Mouse (Mus musculus): Measurements from ENCODE around the gene Top2b. TPM values are rescaled to one million over a fixed set of nuclear protein-coding genes. Genes with fewer than 3 reads are reported as not detected.

The Top2b gene
- total RNA-seq, 2 experiments from 2014 or later, result 99.8 to 107 TPM

DNA sequence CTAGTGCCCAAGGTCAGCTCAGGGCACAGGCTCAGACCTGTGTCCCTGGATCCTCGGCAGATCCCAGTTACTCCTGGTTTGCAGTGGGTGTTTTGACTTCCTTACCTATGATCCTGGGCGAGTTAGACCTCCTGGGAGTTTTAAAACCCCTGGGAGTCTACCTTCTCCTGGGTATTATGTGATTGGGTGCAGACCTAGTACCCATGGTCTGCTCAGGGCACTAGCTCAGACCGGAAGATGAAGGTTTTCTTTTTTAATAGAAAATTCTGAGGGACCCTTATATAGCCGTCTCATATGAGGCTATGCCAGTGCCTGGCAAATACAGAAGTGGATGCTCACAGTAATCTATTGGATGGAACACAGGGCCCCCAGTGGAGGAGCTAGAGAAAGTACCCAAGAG, 40.2 kb downstream of the Top2b start:
- no peak for ATAC-seq (ENCODE audit: poor library complexity, severe bottlenecking)

DNA sequence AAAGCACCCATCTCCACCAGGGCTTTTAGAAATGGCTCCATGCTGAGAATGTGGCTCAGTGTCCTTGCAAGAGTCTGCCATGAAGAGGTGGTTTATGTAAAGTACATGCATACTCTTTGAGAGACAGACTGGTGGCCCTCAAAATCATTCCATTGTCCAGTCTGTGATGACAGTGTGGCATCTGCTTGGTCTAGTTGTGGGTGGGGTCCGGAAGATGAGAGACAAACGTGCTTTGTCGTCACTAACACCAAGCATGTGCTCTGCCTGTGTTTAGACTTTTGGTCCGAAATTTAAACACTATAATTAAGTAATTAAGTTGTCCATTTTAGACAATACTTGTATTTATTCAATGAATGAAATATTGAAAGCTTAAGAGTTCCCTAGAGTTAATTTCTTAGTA, 49.2 kb downstream of the Top2b start:
- no peak for ATAC-seq (ENCODE audit: poor library complexity, severe bottlenecking)

DNA sequence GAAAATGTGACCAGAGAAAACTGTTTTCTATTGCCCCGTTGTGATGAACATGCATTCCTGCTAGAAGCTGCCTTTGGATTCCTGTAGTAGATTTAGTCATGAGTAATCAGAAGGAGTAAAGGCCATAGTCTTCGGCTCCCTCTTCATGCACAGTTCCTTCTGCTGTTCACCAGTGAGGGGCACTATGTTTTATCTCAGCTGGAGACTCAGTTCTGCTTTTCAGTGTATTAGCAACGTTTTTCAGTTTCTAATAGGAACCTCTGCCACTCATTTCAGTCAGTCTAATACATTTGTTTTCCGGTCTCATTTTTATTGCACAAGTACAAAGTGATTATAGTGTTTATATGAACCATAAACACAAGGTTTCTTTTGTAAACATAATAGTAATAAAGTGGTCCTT, 62.6 kb downstream of the Top2b start:
- ATAC-seq (ENCODE audit: poor library complexity, severe bottlenecking), result peak; percentile 93

DNA sequence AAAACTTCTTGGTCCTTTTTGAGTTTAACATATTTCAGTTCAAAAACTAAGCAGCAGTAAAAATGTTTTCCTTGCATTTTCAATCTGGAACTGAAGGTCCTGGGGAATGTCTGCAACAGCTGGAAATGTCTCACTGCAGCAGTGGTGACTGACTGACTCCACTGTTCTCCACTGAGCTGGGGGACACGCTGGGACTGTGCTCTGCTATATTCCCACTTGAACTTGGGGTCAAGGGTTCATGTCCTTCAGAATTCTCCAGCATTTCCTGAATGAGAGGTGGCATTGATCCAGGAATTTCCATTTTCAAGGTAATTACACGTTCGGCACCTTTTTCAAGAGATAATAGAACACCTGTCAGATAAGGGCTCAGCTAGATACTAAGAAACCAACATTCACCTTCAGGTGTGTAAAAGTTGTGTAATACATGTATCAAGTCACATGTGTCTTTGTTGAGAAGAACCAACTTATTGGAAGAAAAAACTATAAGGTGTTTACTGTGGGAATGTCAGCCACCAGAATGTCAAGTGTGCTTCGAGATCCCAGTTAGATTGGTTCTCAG, 67.0 kb downstream of the Top2b start:
- ATAC-seq (ENCODE audit: poor library complexity, severe bottlenecking), result no peak

GRCm38 (mm10) chr14:16432550-16432949, 67.6 kb downstream of the Top2b start:
- ATAC-seq (ENCODE audit: poor library complexity, severe bottlenecking), result no peak

DNA sequence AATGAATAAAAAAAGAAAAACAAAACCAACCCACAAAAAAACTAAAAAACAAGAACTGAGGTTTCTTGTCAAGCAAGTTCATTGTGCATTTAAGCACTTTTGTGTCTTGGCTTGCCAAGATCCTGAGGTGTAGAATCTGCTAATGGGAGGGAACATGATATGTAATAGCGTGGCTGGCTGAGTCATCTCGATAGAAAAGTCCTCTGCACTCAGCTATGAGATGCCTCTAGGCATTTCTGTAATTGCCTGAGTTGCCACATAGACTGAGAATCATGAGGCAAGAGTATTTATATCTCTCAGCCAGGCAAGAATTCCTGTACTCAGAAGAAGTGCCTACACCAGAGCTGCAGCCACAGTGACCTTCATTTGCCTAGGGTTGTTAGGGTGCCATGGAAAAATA, 68.2 kb downstream of the Top2b start:
- no peak for ATAC-seq (ENCODE audit: poor library complexity, severe bottlenecking)

- peak; percentile 84 for ATAC-seq (ENCODE audit: poor library complexity, severe bottlenecking)
Observed at GRCm38 (mm10) chr14:16434396-16435171, 69.6 kb downstream of the Top2b start.

DNA sequence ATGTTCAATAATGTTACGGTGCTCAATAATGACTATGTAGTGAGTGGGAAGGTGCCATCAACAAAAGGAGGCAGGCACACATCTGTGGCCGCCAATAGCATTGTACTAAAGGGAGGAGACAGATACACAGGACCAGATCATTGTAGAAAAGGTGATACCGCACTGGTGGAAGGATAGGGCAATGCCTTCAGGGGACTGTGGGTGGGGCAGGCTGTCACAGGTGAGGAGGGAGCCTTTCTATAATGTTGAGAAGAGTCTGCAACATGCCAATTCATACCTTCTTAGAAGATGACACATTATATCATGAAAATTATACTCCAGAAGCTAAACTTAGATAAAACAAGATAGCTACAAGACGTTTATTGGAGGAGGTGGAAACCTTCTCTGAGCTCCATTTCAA, 72.4 kb downstream of the Top2b start:
- ATAC-seq (ENCODE audit: poor library complexity, severe bottlenecking), result no peak

- ATAC-seq (ENCODE audit: poor library complexity, severe bottlenecking), result no peak
Observed at GRCm38 (mm10) chr14:16439385-16440126, 74.6 kb downstream of the Top2b start.

DNA sequence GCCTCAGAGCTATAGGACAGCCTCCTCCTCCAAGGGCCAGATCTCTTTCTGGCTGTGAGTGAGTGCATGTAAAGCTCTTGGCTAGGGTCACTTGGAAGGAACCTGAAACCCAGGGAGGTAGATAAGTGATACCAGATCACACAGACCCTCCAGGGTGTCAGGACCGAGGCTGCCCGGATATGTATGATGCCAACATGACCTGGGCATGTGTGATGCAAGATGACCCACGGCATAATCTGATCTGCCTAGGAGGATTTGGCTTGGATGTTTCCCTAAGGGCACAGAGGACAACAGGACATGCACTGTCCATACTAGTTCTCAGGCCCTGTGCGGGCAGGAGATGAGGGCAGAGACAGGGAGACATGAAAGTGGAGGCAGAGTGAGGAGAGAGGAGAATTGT, 79.9 kb downstream of the Top2b start:
- no peak for ATAC-seq (ENCODE audit: poor library complexity, severe bottlenecking)

DNA sequence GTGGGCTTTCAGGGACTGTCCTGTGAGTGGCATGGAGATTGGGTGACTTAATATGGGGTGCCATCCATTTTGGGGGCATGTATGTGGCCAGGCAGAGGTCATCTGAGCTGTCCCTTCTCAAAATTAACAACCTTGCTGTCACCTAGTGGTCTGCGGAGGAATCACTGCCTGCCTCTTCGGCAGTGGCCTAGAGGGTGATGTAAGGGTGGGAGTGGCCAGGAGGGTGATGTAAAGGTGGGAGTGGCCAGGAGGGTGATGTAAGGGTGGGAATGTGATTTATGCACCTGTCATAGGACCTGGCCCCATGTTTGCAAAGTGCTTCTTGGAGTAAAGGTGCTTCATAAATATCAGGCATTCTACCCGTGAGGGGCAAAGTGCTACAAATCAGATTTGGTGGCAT, 82.6 kb downstream of the Top2b start:
- ATAC-seq (ENCODE audit: poor library complexity, severe bottlenecking), result peak; percentile 62

GRCm38 (mm10) chr14:16448269-16448987, 83.4 kb downstream of the Top2b start:
- ATAC-seq (ENCODE audit: poor library complexity, severe bottlenecking), result no peak

GRCm38 (mm10) chr14:16478606-16479323, 113.8 kb downstream of the Top2b start:
- ATAC-seq (ENCODE audit: poor library complexity, severe bottlenecking), result no peak

- no peak for ATAC-seq (ENCODE audit: poor library complexity, severe bottlenecking)
Observed at GRCm38 (mm10) chr14:16479521-16479920, 114.5 kb downstream of the Top2b start.

DNA sequence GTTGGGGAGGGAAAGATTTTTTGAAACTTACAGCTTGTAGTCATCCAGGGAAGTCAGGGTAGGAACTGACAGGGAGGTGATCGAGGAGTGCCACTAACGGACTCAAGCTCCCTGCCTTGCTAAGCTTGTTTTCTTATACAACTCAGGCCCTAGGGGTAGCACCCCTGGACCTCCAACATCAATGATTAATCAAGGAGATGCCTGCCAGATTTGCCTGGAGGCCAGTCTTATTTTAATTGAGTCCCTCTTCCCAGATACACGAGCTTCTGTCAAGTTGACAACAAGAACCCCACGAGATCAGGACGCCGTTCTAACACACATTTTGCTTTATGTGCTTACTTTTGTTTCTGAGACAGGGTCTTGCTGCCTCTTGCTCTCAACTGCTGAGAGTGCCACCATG, 115.6 kb downstream of the Top2b start:
- no peak for ATAC-seq (ENCODE audit: poor library complexity, severe bottlenecking)

DNA sequence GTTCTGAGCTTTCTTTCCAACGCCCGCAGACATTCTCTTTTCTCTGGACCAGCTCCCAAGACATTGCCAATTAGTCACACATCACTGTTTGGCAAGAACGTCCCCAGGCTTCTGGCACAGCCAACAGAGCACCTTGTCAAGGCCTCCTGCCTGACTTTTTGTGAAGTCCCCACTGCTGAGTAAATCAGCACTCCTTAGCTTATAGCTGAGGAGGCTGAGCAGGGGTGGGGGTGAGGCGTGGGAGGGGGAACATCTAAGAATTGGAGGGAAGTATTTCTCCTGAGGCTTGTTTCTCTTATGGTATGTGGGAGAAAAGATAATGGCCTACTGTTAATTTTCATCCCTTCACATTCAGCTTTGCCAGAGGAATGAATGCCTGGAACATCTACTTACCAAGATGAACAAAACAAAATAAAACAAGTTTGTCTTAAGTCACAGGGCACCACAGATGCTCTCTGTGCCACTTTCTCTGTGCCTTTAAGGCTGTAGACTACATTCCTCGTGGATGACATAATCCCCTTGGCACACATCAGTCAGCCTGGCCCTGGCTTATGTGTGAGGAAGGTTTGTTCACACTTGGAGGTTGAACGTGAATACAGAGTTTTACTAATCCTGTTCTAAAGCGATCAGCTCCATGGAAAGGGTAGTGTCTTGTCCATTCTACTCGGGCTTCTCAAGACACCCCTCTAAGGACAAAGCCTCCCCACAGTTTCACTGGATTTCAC, 118.8 kb downstream of the Top2b start:
- ATAC-seq (ENCODE audit: poor library complexity, severe bottlenecking), result no peak
